Mouse (Mus musculus) G1E-ER4 (cell line): ENCODE data around the gene Acad11. TPM values are rescaled to one million over a fixed set of nuclear protein-coding genes. Genes with fewer than 3 reads are reported as not detected.

ENCODE experiments used
- GATA1 ChIP-seq: IDR thresholded peaks from one replicate; pipeline ENCODE4 v1.8.0; 2012; ENCODE audit warnings: low read length, inconsistent platforms
- polyA plus RNA-seq: library from polyadenylated mRNA; stranded (reverse); fragments of >175 nt; gene quantifications from 2 replicates; pipeline ENCODE4 v1.2.3, GENCODE M21; 2012

The Acad11 gene
- polyA plus RNA-seq, 1 experiment: 2.1 TPM

DNA sequence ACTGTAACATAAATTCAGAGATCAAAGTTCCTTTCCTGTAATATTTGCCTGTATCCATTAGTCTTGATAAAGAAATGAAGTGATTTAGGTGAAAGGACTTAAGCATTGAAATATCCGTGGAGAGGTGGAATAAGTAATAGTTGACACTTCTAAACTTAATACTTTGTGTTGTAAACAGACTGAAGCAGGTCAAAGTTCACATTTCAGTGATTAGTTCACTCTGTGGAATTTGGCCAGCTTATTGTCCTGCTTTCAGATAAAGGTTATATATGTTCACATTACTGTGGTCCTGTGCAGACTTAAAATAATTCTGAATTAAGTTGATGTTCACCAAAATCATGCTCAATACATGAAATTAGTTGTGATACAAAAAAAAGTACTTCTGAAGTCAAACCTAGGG, 1.4 kb downstream of the Acad11 start:
- no peak for TF ChIP-seq GATA1

DNA sequence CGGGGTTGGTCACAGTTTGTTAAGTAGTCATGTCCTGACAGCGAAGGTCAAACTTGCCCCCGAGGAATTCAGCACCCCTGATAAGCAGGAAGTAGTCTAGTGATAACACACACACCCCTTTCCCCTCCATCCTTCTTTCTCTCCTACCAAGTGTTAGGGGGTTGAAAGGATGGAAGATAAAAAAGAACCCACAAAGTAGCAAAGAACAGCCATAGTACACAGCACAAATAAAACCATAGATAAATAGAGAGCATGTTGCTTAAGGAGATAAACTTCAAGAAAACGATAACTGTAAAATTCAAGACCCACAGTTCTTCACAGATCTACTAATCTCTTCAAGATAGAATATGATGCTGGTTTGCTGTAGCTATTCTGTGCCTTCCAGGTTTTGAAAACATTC, 7.1 kb downstream of the Acad11 start:
- TF ChIP-seq GATA1: no peak

DNA sequence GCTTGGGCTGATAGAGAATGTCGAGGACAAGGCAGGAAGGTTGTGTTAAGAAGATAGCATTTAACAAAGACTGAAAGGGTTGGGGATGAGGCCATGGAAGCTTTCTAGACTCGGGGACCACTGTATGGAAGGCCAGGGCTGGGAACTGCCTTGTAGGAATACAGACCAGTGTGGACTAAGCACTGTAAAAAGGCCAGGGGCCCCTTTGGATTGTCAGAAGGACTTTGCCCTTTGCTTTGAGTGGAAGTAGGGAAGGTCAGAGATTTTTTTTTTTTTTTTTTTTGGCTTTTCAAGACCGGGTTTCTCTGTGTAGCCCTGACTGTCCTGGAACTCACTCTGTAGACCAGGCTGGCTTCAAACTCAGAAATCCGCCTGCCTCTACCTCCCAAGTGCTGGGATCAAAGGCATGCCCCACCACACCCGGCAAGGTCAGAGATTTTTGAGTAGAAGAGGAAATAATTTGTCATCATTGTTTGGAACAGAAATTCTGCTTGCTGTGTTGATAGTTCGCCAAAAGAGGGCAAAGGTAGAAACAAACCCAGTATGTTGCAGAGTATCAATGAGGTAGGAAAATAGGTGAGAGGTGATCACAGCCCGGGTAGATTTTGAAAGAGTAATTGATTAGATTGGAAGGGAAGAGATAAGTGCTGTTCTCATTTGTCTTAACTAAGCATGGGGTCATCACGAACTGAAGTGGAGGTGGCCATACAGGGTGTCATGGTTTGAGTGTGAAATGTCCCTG, 7.9 kb downstream of the Acad11 start:
- no peak for TF ChIP-seq GATA1

DNA sequence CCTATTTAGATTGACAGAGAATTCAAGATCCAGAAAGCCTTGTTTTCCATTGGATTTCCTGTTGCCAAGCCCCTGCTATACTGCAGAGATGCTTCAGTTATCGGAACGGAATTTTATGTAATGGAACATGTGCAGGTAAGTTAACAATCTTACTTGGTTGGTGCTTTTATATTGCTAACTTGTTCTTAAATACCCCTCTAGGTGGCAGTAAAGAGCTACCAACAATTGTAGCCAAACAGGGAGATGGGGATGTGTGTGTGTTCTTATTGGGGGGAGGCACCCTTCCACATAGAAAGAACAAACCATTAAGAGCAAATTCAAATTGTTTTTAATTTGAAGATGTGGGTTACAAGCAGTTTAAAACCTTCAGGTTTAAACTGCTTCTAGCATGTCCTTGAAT, 12.6 kb downstream of the Acad11 start:
- no peak for TF ChIP-seq GATA1

DNA sequence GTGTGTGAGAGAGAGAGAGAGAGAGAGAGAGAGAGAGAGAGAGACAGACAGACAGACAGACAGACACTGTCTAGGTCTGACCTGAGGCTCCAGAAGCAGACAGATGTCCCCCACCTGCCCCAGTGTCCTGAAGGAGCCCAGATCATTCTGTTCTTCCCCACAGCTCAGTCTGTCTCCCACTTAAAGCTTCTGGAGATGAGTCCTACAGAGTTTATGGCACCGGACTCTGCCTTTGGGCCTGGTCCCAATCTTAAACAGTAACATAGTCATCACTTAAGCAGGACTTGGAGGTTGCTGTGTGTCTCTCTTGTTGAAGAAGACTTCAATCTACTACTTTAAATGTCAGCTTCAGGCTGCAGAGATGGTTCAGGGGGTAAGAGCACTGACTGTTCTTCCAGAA, 15.6 kb downstream of the Acad11 start:
- no peak for TF ChIP-seq GATA1

DNA sequence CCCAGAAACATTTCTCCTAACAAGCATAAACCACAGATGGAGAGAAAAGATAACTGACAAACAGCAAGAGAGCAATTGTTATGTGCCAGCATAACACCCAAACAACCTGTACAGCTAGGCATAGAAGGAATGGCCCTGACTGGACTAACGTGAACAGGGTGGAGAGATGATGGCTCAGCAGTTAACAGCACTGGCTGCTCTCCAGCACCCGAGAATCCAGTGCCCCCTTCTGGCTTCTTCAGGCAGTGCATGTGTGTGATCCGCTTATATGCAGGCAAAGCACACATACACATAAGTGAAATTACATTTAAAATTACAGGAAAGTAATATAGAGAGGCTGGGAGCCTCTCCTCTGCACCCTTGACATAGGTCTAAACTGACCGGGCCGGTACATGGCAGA, 16.2 kb downstream of the Acad11 start:
- TF ChIP-seq GATA1: no peak

DNA sequence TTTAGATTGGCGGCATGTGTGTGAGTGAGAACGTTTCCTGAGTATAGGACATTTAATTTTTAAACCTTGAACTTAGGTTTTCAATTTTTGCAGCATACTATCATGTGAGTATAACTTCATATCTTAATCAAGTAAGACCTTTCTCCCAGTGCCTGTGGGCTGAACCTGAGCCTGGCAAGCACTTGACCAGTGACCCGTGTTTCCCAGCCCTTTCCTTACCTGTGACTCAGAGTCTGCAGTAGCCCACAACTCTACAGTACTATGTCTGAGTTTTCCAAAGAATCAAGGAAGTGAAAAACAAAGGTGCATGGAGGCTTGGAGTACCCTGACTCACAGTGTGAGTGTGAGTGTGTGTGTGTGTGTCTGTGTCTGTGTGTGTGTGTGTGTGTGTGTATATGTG, 16.9 kb downstream of the Acad11 start:
- no peak for TF ChIP-seq GATA1

DNA sequence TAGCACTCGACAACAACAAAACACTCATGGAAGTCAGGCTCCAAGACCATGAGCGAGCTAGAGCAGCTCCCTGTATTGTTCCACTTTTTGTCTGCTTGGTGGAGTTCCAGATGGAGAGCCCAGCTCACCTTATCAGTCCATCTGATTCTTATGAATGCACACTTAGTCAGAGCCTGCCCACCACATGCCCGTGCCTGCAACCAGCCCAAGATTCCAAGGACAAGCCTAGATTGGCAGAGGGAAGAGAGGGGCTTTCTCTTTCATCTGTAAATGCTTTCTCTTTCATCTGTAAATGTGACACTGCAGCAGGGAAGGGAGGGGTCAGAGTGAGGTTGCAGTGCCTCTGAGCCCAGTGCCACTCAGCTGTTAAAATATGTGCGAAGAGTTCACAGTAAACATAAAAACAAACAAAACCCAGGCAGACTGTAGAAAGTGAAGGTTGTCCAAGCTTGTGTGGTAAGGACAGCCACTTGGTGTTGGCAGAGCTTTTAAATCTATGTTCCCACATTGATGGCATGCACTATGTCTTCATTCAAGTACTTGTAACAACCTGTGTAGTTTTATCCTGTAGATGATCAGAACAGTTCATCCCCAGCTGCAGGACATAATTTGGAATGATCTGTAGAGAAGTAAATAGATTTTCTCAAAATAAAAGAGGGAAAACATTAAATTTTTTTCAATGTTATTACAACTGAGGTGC, 22.7 kb downstream of the Acad11 start:
- no peak for TF ChIP-seq GATA1

DNA sequence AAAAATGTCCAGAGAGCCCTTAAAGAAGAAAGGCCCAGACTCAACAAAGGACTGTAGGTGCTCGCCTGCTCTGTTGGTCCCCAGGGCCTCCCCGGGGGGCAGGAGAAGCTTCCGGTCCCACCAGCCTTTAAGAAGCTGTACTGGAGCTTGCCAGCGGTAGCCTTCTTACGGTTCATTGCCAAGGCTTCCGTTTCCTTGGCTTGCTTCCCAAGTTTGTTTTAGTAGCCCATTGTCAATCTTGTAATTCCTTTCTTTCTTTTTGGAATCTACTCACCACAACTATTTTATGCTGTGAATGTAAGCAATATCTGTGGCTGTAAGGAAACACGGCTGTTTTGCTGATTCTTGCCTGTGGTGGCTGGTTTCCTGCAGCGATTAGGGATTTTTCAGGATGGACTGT, 25.4 kb downstream of the Acad11 start:
- no peak for TF ChIP-seq GATA1

DNA sequence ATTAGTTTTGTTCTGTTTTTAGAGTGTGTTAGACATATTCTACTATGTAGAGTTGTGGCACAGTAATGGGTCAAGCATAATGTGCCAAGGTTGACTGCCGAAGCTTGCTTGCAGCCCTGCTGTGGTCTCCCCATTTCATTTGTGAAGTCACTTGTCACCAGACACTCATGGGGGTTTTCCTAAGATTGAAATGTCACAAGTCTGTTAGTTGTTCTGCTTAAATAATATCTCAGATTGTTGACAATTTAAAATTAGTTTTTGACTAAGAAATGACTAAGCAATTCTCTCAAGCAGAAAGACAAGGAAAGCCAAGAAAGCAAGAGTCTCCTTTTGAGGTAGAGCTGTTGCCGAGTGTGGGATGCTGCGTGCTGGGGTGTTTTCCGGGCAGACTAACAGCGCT, 29.8 kb downstream of the Acad11 start:
- no peak for TF ChIP-seq GATA1

DNA sequence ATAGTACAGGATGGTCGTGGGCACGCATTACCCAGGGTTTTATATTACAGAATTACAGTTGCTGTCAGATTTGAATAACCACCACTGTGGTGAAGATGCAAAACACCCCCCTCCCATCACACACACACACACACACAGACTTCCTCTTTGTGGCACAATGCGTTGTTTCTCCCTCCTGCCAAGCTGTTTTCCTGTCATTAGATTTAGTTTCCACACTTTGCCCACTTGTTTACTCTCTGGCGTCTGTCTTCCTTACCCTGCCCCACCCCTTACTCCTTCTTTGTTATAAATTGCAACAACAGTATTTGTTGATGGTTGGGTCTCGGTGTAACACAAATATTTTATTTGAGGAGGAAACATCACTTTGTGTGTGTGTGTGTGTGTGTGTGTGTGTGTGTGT, 35.1 kb downstream of the Acad11 start:
- no peak for TF ChIP-seq GATA1

DNA sequence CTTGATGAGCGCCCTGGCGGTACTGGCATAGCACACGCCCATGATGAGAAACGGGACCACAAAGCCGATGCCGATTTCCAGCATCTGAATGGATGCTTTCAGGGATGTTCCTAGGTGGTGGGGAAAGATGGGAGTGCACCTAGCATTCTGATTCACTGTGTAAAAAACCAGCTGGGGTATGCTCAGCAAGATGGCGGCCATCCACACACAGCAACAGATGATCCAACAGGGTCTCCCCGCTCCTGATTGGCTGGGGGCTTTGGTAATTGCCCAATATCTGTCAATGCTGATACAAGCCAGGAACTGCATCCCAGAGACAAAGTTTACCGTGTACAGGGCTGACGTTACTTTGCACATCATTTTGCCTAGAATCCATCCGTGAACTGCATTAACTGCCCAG, 35.9 kb downstream of the Acad11 start:
- no peak for TF ChIP-seq GATA1

DNA sequence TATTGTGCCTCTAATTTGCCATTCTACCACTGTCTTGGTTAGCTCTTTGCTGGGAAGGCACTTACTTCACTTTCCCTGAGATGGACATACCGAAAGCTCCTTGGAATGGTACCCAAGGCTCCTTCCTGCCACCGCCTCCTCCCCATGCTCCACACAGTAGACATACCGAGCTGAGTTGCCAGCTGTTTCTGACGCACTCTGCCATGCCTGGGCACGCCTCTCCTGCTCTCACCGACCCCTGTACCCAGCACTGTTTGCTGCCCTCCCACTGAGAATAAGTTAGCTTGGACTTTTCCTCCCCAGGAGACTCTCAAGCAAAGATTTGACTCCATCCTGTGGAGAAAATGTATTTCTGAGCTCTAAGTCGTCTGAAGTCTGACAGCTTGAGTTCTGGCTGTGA, 37.6 kb downstream of the Acad11 start:
- no peak for TF ChIP-seq GATA1

DNA sequence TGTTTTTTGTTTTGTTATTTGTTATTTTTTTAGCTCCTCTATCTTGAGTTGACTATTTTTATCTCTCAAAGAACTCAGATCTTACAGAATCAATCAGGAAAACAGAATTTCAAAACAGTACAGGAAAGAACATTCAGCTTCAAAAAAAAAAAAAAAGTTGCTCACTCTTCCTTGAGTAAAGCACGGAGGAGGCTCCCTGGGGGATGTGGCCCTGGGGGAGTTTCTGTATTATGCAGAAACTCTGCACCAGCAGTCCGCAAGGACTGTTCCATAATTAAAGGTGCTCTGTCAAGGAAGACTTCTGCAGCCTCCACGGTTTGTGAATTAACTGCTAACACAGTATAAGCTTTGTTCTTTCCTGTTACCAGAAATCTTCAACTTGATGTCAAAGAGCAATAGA, 38.3 kb downstream of the Acad11 start:
- TF ChIP-seq GATA1: no peak

DNA sequence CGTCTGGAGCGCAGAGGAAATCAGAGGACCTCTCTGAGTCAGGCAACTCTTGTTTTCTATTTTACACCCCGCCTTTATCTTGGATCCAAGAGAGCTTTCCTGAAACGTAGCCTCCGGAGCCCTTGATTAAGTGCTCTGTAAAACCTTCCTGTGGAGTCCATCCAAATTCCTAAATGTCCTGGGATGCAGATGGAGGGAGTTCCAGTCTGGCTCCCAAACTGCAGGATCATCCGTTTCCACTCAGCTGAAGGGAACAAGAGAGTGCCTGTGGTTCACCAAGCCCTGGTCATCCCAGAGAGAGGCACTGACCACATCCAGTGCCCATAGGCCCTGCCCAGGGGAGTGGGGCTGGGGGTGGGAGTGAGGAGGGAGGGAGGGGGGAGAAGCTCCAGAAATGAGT, 39.1 kb downstream of the Acad11 start:
- no peak for TF ChIP-seq GATA1

DNA sequence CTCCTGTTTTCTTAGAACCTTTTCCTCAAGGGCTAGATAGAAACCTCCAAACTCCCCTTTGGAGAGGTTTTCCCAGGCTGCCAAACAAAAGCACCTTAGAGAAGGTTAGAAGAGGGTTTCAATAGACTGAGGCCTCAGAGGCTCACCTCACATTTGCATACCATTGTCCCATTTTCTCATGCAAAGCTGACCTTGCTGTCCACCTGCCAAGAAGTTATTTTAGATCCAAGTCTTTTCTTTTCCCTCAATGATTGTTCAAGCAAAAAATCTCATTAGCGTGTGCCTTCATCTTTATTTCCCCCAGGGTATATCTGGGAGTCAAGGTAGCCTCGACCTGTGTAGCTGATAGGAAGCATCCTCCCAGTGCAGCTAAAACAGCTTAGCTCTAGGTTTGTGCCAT, 39.7 kb downstream of the Acad11 start:
- TF ChIP-seq GATA1: no peak

DNA sequence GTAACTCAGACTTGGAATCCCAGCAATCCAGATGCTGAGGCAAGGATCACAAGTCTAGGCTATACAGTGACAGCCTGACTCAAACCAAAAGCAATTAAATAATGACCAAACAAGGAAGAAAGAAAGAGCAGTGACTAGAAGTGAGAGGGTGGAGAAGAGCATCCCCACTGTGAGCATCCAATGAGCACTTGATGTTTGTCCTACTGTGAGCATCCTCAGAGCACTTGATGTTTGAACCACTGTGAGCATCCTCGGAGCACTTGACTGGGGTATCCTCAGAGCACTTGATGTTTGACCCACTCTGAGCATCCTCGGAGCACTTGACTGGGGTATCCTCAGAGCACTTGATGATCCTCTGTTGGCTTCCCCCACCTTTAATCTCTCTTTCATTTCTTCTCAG, 41.8 kb downstream of the Acad11 start:
- TF ChIP-seq GATA1: no peak
